Mouse (Mus musculus) ovary, adult 10 weeks (tissue): ENCODE results near the gene Stag3. TPM values are rescaled to one million over a fixed set of nuclear protein-coding genes. Genes with fewer than 3 reads are reported as not detected.

Experiments
- polyA plus RNA-seq: library from polyadenylated mRNA; stranded (reverse); fragments of 350-450 nt; fragmentation: Illumina TruSeq; extraction: RNeasy Lipid Tissue Mini Kit (QIAGEN cat#74804); gene quantifications from one replicate; pipeline ENCODE4 v1.2.3, GENCODE M21; 2014

Gene Stag3
- 0.68 TPM for polyA plus RNA-seq

GRCm38 (mm10) chr5:138279585-138280424 lies at the start of gene Stag3, which contains the start of the genes Gm43720 and Gpc2:
Stag3 (plus strand) TSS chr5:138280240.
Gm43720 (minus strand) TSS chr5:138279958.
Gpc2 (minus strand) TSS chr5:138280005.

GRCm38 (mm10) chr5:138255353-138256093 lies 24.5 kb upstream of the Stag3 start, which contains the start of gene Lamtor4:
Lamtor4 (plus strand) TSS chr5:138255482.

GRCm38 (mm10) chr5:138263260-138264206 lies 16.5 kb upstream of the Stag3 start, which contains the start of gene BC037034:
BC037034 (minus strand) TSS chr5:138264033.

GRCm38 (mm10) chr5:138272409-138272923 lies 7.6 kb upstream of the Stag3 start, which contains the start of gene Gal3st4:
Gal3st4 (minus strand) TSS chr5:138272840.

GRCm38 (mm10) chr5:138341661-138342060 lies 61.6 kb downstream of the Stag3 start, which contains the start of gene Pvrig:
Pvrig (plus strand) TSS chr5:138341961.

Other genes with a start within 250 kb of the Stag3 start
- gene Smok3c, start 227.0 kb upstream of the Stag3 start, polyA plus RNA-seq = not detected
- gene Zkscan1, start 195.2 kb upstream of the Stag3 start, polyA plus RNA-seq = 67.3 TPM
- 20.4 TPM for gene Zscan21, start 163.3 kb upstream of the Stag3 start, polyA plus RNA-seq
- gene Zfp113, start 124.5 kb upstream of the Stag3 start, polyA plus RNA-seq = 36.9 TPM
- gene Cops6, start 119.2 kb upstream of the Stag3 start, polyA plus RNA-seq = 66.2 TPM
- 4.1 TPM for gene Ap4m1, start 108.2 kb upstream of the Stag3 start, polyA plus RNA-seq
- gene Mcm7, start 107.8 kb upstream of the Stag3 start, polyA plus RNA-seq = 28.4 TPM
- gene Taf6, start 92.8 kb upstream of the Stag3 start, polyA plus RNA-seq = 3.8 TPM
- gene Cnpy4, start 92.8 kb upstream of the Stag3 start, polyA plus RNA-seq = 35.7 TPM
- 0.48 TPM for gene Mblac1, start 85.9 kb upstream of the Stag3 start, polyA plus RNA-seq
- gene Nxpe5, start 54.3 kb upstream of the Stag3 start, polyA plus RNA-seq = 0.54 TPM
- not detected for gene Lamtor4, start 24.8 kb upstream of the Stag3 start, polyA plus RNA-seq
- gene BC037034, start 16.2 kb upstream of the Stag3 start, polyA plus RNA-seq = 0.51 TPM
- 0.54 TPM for gene Gal3st4, start 7.4 kb upstream of the Stag3 start, polyA plus RNA-seq
- not detected for gene Gm43720, start 282 bp upstream of the Stag3 start, polyA plus RNA-seq
- gene Gpc2, start 235 bp upstream of the Stag3 start, polyA plus RNA-seq = 1.1 TPM
- gene Pvrig, start 61.7 kb downstream of the Stag3 start, polyA plus RNA-seq = not detected
- 44.3 TPM for gene Zfp157, start 161.2 kb downstream of the Stag3 start, polyA plus RNA-seq